Mouse (Mus musculus) heart, embryonic 14.5 days (tissue): ENCODE results near the gene Clnk. TPM values are rescaled to one million over a fixed set of nuclear protein-coding genes. Genes with fewer than 3 reads are reported as not detected.

Source experiments
- ATAC-seq: fragments of 200-750 bp; cut with Nextera tagmentation; 2 replicates; pipeline ENCODE4 v1.8.0; 2017; ENCODE audit warnings: low read depth, moderate TSS enrichment; ENCODE audit not compliant: insufficient number of reproducible peaks, insufficient read depth, low FRiP score
- H3K27ac ChIP-seq, 2 experiments: fragments of 200-500 bp in 1 of 2; fragments of 300-500 bp in 1 of 2; sonication (generic) in 1 of 2; replicated peaks in 1 of 2; 2 replicates each; pipeline ENCODE4 v1.5.1; 2012 to 2014; ENCODE audit warnings: low read depth in 2 of 2, low read length in 2 of 2, control low read depth in 1 of 2, mild to moderate bottlenecking in 1 of 2, mixed read lengths in 1 of 2; ENCODE audit not compliant: control insufficient read depth in 1 of 2, insufficient read depth in 1 of 2
- H3K27me3 ChIP-seq: fragments of 300-500 bp; sonication (generic); 2 replicates; pipeline ENCODE4 v1.6.1; 2014; ENCODE audit warnings: mild to moderate bottlenecking, low read length, control low read depth; ENCODE audit not compliant: control insufficient read depth, insufficient read depth
- H3K36me3 ChIP-seq: fragments of 300-500 bp; sonication (generic); 2 replicates; pipeline ENCODE4 v1.6.1; 2014; ENCODE audit warnings: mild to moderate bottlenecking, control low read depth, low read length, mixed read lengths; ENCODE audit not compliant: control insufficient read depth, insufficient read depth
- H3K4me1 ChIP-seq, 2 experiments: fragments of 200-500 bp in 1 of 2; fragments of 300-500 bp in 1 of 2; sonication (generic) in 1 of 2; 2 replicates each; pipeline ENCODE4 v1.6.1; 2012 to 2014; ENCODE audit warnings: low read length in 2 of 2, control low read depth in 1 of 2, mixed read lengths in 1 of 2; ENCODE audit not compliant: control insufficient read depth in 2 of 2, insufficient read depth in 2 of 2
- H3K4me2 ChIP-seq: fragments of 300-500 bp; sonication (generic); 2 replicates; pipeline ENCODE4 v1.6.1; 2014; ENCODE audit warnings: mild to moderate bottlenecking, low read length
- H3K4me3 ChIP-seq, 2 experiments: fragments of 200-500 bp in 1 of 2; fragments of 300-500 bp in 1 of 2; sonication (generic) in 1 of 2; 2 replicates each; pipeline ENCODE4 v1.5.1; 2012 to 2014; ENCODE audit warnings: low read length in 2 of 2, mild to moderate bottlenecking in 2 of 2, control low read depth in 1 of 2, low read depth in 1 of 2, moderate library complexity in 1 of 2; ENCODE audit not compliant: control insufficient read depth in 1 of 2, insufficient read depth in 1 of 2
- H3K9ac ChIP-seq: fragments of 300-500 bp; sonication (generic); 2 replicates; pipeline ENCODE4 v1.6.1; 2014; ENCODE audit warnings: mild to moderate bottlenecking, low read length
- H3K9me3 ChIP-seq: fragments of 300-500 bp; sonication (generic); 2 replicates; pipeline ENCODE4 v1.6.1; 2016; ENCODE audit warnings: low read length, control low read depth; ENCODE audit not compliant: control insufficient read depth
- WGBS: fragments of 180-500 bp; shearing (Covaris S2); extraction: QIAGEN DNeasy Blood & Tissue Kit; methylation state at CpG from one replicate; pipeline ENCODE4 v1.1.7; 2014; 5-methylcytosine and 5-hydroxymethylcytosine counted together
- polyA plus RNA-seq: library from polyadenylated mRNA; unstranded; fragments of >200 nt; fragmentation: Nextera tagmentation; extraction: Ambion mirVana; gene quantifications from 2 replicates; pipeline ENCODE4 v1.2.1, GENCODE M21; 2014

Clnk gene
- polyA plus RNA-seq, 1 experiment from 2014 or later, result not detected

DNA sequence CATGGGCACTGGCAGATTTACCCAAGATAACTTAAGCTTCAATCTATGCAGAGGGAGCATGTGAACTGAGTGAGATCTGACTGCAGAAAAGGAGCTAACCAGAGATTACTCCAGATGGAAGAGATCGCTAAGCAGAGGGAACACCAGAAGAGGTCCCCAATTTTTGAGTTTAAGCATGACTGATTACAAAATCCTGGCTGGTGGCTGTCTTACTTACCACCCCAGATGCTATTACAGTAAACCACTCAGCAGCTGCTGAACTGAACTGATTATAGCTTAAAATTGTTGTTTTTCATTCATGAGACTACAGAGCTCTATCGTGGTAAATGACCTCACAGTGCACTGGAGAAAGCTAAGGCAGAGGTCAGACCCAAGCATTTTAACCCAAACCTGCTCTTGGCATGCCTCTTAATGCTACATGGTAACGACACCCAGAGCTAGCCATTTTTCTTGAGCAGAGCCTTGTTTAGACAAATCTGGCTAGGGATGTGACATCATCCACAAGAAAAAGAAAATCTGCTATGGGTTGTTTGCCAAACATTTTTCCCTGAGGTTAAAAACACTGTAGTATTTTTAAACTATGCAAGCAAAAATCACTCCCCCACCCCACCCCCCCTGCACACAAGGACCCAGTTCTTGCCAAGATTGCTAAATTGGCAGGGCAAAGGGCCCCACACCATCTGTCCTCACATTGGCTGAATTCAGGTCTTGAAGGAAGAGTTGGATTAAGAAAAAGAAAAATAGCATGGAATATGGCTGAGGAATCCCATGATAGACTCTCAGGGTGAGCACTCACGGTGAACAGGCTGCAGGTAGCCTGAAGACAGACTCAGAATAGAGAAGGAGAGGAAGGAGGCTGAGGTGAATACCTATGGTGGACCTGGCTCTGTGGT lies 5.4 kb upstream of the Clnk start:
- Histone ChIP-seq H3K4me3 (no peak overlapping the region), H3K9me3 (no peaks in the 10 kb centered on the region), H3K4me2 (no peak overlapping the region), H3K9ac (no peak overlapping the region), H3K27ac (no peak overlapping the region), H3K27me3 (no peaks in the 10 kb centered on the region), H3K36me3 (no peaks in the 10 kb centered on the region), H3K4me1 (no peaks in the 10 kb centered on the region; a peak in 1 of 4 replicates)
- WGBS, result 63% methylated on average over 4 of the region's 4 CpGs
- ATAC-seq, result no peak

GRCm38 (mm10) chr5:38881416-38881727 lies 4.8 kb upstream of the Clnk start:
- WGBS, result 61% methylated on average over 1 of the region's 1 CpGs
- H3K27me3 ChIP-seq, result no peaks in the 10 kb centered on the region
- no peaks in the 10 kb centered on the region for H3K36me3 ChIP-seq
- ATAC-seq, result no peak
- H3K9me3 ChIP-seq, result no peaks in the 10 kb centered on the region
- no peak overlapping the region for H3K27ac ChIP-seq
- H3K4me2 ChIP-seq, result no peak overlapping the region
- no peak overlapping the region for H3K4me3 ChIP-seq
- H3K4me1 ChIP-seq, result no peaks in the 10 kb centered on the region; a peak in 1 of 4 replicates
- no peak overlapping the region for H3K9ac ChIP-seq

GRCm38 (mm10) chr5:38879989-38880706 lies 3.5 kb upstream of the Clnk start:
- Histone ChIP-seq H3K27me3 (no peaks in the 10 kb centered on the region), H3K9me3 (no peaks in the 10 kb centered on the region), H3K36me3 (no peaks in the 10 kb centered on the region), H3K4me2 (no peak overlapping the region), H3K27ac (no peak overlapping the region), H3K9ac (no peak overlapping the region), H3K4me1 (no peaks in the 10 kb centered on the region; a peak in 1 of 4 replicates), H3K4me3 (no peak overlapping the region)
- no peak for ATAC-seq
- WGBS, result 46% methylated on average over 11 of the region's 11 CpGs

GRCm38 (mm10) chr5:38875403-38875802 lies 1.2 kb downstream of the Clnk start:
- Histone ChIP-seq H3K36me3 (no peaks in the 10 kb centered on the region), H3K4me3 (no peak overlapping the region), H3K4me1 (peaks cover 0 to under 1% of the 10 kb centered on the region in 2 experiments; a peak in 1 of 4 replicates), H3K9ac (no peak overlapping the region), H3K4me2 (no peak overlapping the region), H3K27ac (no peak overlapping the region), H3K9me3 (no peaks in the 10 kb centered on the region), H3K27me3 (no peaks in the 10 kb centered on the region)
- no peak for ATAC-seq
- 67% methylated on average over 3 of the region's 3 CpGs for WGBS

GRCm38 (mm10) chr5:38874931-38875330 lies 1.7 kb downstream of the Clnk start:
- Histone ChIP-seq H3K4me1 (0 out of 4 replicates have a peak, but pooled peaks cover 0 to 2% of the 10 kb centered on the region in 2 experiments), H3K9me3 (no peaks in the 10 kb centered on the region), H3K27me3 (no peaks in the 10 kb centered on the region), H3K27ac (no peak overlapping the region), H3K4me3 (no peak overlapping the region), H3K9ac (no peak overlapping the region), H3K36me3 (no peaks in the 10 kb centered on the region), H3K4me2 (no peak overlapping the region)
- WGBS, result 44% methylated on average over 1 of the region's 1 CpGs
- ATAC-seq, result no peak

GRCm38 (mm10) chr5:38872906-38873305 lies 3.7 kb downstream of the Clnk start:
- Histone ChIP-seq H3K9me3 (no peaks in the 10 kb centered on the region), H3K4me2 (no peak overlapping the region), H3K27me3 (no peaks in the 10 kb centered on the region), H3K27ac (no peak overlapping the region), H3K4me1 (0 out of 4 replicates have a peak, but pooled peaks cover 0 to 2% of the 10 kb centered on the region in 2 experiments), H3K4me3 (no peak overlapping the region), H3K9ac (no peak overlapping the region), H3K36me3 (no peaks in the 10 kb centered on the region)
- no peak for ATAC-seq
- whole genome bisulfite sequencing, result 88% methylated on average over 3 of the region's 3 CpGs

GRCm38 (mm10) chr5:38871591-38871990 lies 5.0 kb downstream of the Clnk start:
- no peaks in the 10 kb centered on the region for H3K9me3 ChIP-seq
- no peaks in the 10 kb centered on the region for H3K36me3 ChIP-seq
- H3K4me3 ChIP-seq, result no peak overlapping the region
- H3K4me1 ChIP-seq, result 0 out of 4 replicates have a peak, but pooled peaks cover 0 to 2% of the 10 kb centered on the region in 2 experiments
- ATAC-seq, result no peak
- H3K4me2 ChIP-seq, result no peak overlapping the region
- H3K27ac ChIP-seq, result no peak overlapping the region
- no peak overlapping the region for H3K9ac ChIP-seq
- no peaks in the 10 kb centered on the region for H3K27me3 ChIP-seq
- 36% methylated on average over 2 of the region's 2 CpGs for WGBS
